8 mouse cellular contexts compared by ENCODE assay signal in genomic region chr19:33761287-33762086, GRCm38 (mm10). TPM values are rescaled to one million over a fixed set of nuclear protein-coding genes. Genes with fewer than 3 reads are reported as not detected.
DNase-seq lines count a peak whose midpoint lies in the region; ATAC-seq and TF ChIP-seq lines count a peak whose summit lies in the region.
"Not testable (repeated sequence)": the region's sequence is repeated elsewhere in the genome, so short reads cannot be mapped to it uniquely, and the experiment has no call there.

Lipo3 (minus strand) TSS chr19:33761951.

- not testable (repeated sequence) for TF ChIP-seq POLR2A in lung, adult 2 months (IDR thresholded peaks at IDR 0.05; ENCODE audit: borderline replicate concordance, extremely low read depth, low read depth, low read length); thymus, adult 2 months (IDR thresholded peaks at IDR 0.05; ENCODE audit: control insufficient read depth, extremely low read depth, insufficient read depth, low read length, poor library complexity)

- 39% methylated on average over 12 of the region's 41 CpGs for WGBS in hindbrain, embryonic 11.5 days
- 36% methylated on average over 17 of the region's 41 CpGs for WGBS in lung, adult 2 months
- 39% methylated on average over 13 of the region's 41 CpGs for WGBS in neural tube, embryonic 15.5 days
- WGBS in thymus, adult 2 months: 49% methylated on average over 13 of the region's 41 CpGs

- peak; percentile 98 for ATAC-seq in hindbrain, embryonic 11.5 days (ENCODE audit: low FRiP score)
- peak; percentile 94 for ATAC-seq in neural tube, embryonic 15.5 days (ENCODE audit: low FRiP score)

- not testable (repeated sequence) for H3K27ac ChIP-seq in ES-E14 (ENCODE audit: insufficient read depth, low read depth, low read length, poor library complexity, severe bottlenecking); hindbrain, embryonic 11.5 days (ENCODE audit: low read depth, low read length); neural tube, embryonic 15.5 days (replicated peaks); thymus, adult 2 months (ENCODE audit: control insufficient read depth, insufficient read depth, low read length)

- H3K4me1 ChIP-seq in ES-E14 (ENCODE audit: control insufficient read depth in 2 of 2, insufficient read depth in 2 of 2, low read length in 2 of 2, poor library complexity in 1 of 2); hindbrain, embryonic 11.5 days (replicated peaks; ENCODE audit: control insufficient read depth, insufficient read depth, low read length); lung, adult 2 months (ENCODE audit: control insufficient read depth, insufficient read depth, low read length); neural tube, embryonic 15.5 days; thymus, adult 2 months (replicated peaks; ENCODE audit: control insufficient read depth, insufficient read depth, low read length): not testable (repeated sequence)

- not testable (repeated sequence) for TF ChIP-seq CTCF in lung, adult 2 months (IDR thresholded peaks at IDR 0.05; ENCODE audit: insufficient read depth, low read length); thymus, adult 2 months (IDR thresholded peaks at IDR 0.05; ENCODE audit: borderline replicate concordance, control insufficient read depth, extremely low read depth, insufficient read depth, low read length, poor library complexity)

- not testable (repeated sequence) for H3K27me3 ChIP-seq in hindbrain, embryonic 11.5 days (ENCODE audit: control insufficient read depth, insufficient read depth, low read length); neural tube, embryonic 15.5 days (replicated peaks); thymus, adult 2 months (ENCODE audit: control insufficient read depth, insufficient read depth, low read length)

- not testable (repeated sequence) for H3K36me3 ChIP-seq in ES-E14 (ENCODE audit: control insufficient read depth, insufficient read depth, low read length, poor library complexity, severe bottlenecking); hindbrain, embryonic 11.5 days (ENCODE audit: control insufficient read depth, insufficient read depth, low read length); neural tube, embryonic 15.5 days; thymus, adult 2 months (ENCODE audit: control insufficient read depth, insufficient read depth, low read length)

- peak within 1 kb of the TSS; percentile 43; the same call in 1 of the 2 replicates for H3K9ac ChIP-seq in ES-E14 (ENCODE audit: insufficient read depth, low read depth, low read length, poor library complexity, severe bottlenecking)
- not testable (repeated sequence) for H3K9ac ChIP-seq in hindbrain, embryonic 11.5 days (ENCODE audit: low read depth, low read length); neural tube, embryonic 15.5 days (replicated peaks)

- H3K9me3 ChIP-seq in ES-E14 (ENCODE audit: control insufficient read depth, insufficient read depth, low read depth, low read length); hindbrain, embryonic 11.5 days (ENCODE audit: control insufficient read depth, low read length); neural tube, embryonic 15.5 days (replicated peaks): not testable (repeated sequence)

- in situ Hi-C loops in ES-E14 (cut with MboI; ENCODE audit: low sequenced_read_pairs in 2 of 2, unreplicated experiment in 2 of 2): not testable (repeated sequence)

- H3K4me2 ChIP-seq in hindbrain, embryonic 11.5 days (replicated peaks; ENCODE audit: low read depth, low read length): not testable (repeated sequence)
- H3K4me2 ChIP-seq in neural tube, embryonic 15.5 days: peak within 1 kb of the TSS; percentile 41

- DNase-seq in ES-E14 (ENCODE audit: low read depth, low spot score): peak; percentile 27
- peak; percentile 44 to 52 for DNase-seq in cerebellum, postnatal 14 days
- peak; percentile 2 to 4 for DNase-seq in frontal cortex, postnatal 36 days (ENCODE audit: low spot score in 2 of 2)
- peak; percentile 25 for DNase-seq in hindbrain, embryonic 11.5 days (ENCODE audit: low spot score)
- DNase-seq in layer of hippocampus, adult 8-10 months (ENCODE audit: low spot score in 2 of 2): peak; percentile 1 to 2
- DNase-seq in lung, adult 2 months: peak; percentile 16
- DNase-seq in thymus, adult 2 months: peak; percentile 14

- peak within 1 kb of the TSS; percentile 26 to 61; a peak in 3 of 4 replicates for H3K4me3 ChIP-seq in ES-E14 (ENCODE audit: insufficient read depth in 1 of 2, low read depth in 1 of 2, low read length in 2 of 2, poor library complexity in 1 of 2, severe bottlenecking in 1 of 2)
- H3K4me3 ChIP-seq in hindbrain, embryonic 11.5 days (ENCODE audit: low read depth, low read length); lung, adult 2 months (replicated peaks; ENCODE audit: extremely low read depth, low read depth, low read length); thymus, adult 2 months (ENCODE audit: control insufficient read depth, insufficient read depth, low read length): not testable (repeated sequence)
- peak within 1 kb of the TSS; percentile 24 for H3K4me3 ChIP-seq in neural tube, embryonic 15.5 days (replicated peaks)

RNA-seq across cellular contexts. Expression of gene Lipo3, which starts in this region (rescaled TPM):
- total RNA-seq in ES-E14 (2012; rRNA removed): 6.8 and 8.7 TPM in 2 replicates
- 13.0 and 13.7 TPM in 2 replicates for polyA plus RNA-seq in hindbrain, embryonic 11.5 days (2014; fragmentation: Nextera tagmentation; extraction: Ambion mirVana)
- 1 to 10 TPM; 4.6 to 5.8 (median 4.6) TPM for total RNA-seq in layer of hippocampus, adult 8-10 months (2022)
- polyA plus RNA-seq in lung, adult 2 months (2012; rRNA removed): 5.8 and 6.7 TPM in 2 replicates
- 10.9 and 14.3 TPM in 2 replicates for polyA plus RNA-seq in neural tube, embryonic 15.5 days (2015; fragmentation: Nextera tagmentation; extraction: Ambion mirVana)
- polyA plus RNA-seq in thymus, adult 2 months (2012; rRNA removed): 4.1 TPM in 2 replicates
